Mouse (Mus musculus): ENCODE measurements around the gene Pfkp. TPM values are rescaled to one million over a fixed set of nuclear protein-coding genes. Genes with fewer than 3 reads are reported as not detected.

Gene Pfkp
- total RNA-seq, 2 experiments from 2014 or later = 66.3 to 90.5 TPM

Other genes with a start within 250 kb of the Pfkp start
- 21.9 and 35.8 TPM in 2 replicates for gene Pitrm1, start 100.6 kb downstream of the Pfkp start, total RNA-seq (2015)
- 23.7 and 24.1 TPM in 2 replicates for gene Pitrm1, start 100.6 kb downstream of the Pfkp start, total RNA-seq (2017)